Mouse (Mus musculus): ENCODE results near the gene Unkl. TPM values are rescaled to one million over a fixed set of nuclear protein-coding genes. Genes with fewer than 3 reads are reported as not detected.

Gene Unkl
- polyA plus RNA-seq, 1 experiment from 2014 or later: 1.9 TPM

- Histone ChIP-seq H3K36me3 (ENCODE audit: control insufficient read depth, insufficient read depth) (peaks cover 74% of the 10 kb centered on the region), H3K4me3 (ENCODE audit: low read depth, low read length) (no peak overlapping the region), H3K27me3 (replicated peaks; ENCODE audit: control insufficient read depth, insufficient read depth, low read length) (no peaks in the 10 kb centered on the region), H3K4me2 (replicated peaks; ENCODE audit: low read depth) (no peak overlapping the region), H3K27ac (ENCODE audit: low read depth, low read length) (no peak overlapping the region), H3K4me1 (replicated peaks; ENCODE audit: control insufficient read depth, insufficient read depth, low read length) (no peaks in the 10 kb centered on the region), H3K9me3 (ENCODE audit: control insufficient read depth) (no peaks in the 10 kb centered on the region), H3K9ac (ENCODE audit: low read depth, low read length) (no peak overlapping the region)
- 53% methylated on average over 3 of the region's 3 CpGs for WGBS
- no peak for ATAC-seq
- peak; percentile 62 for TF ChIP-seq CTCF (IDR thresholded peaks at IDR 0.05; ENCODE audit: low read depth)
These were observed 76.3 kb downstream of the Unkl start for GRCm38 (mm10) chr17:25264453-25264852.

- Histone ChIP-seq H3K4me2 (replicated peaks; ENCODE audit: low read depth) (peak overlapping the region; percentile 83; the same call in 1 of the 2 replicates), H3K36me3 (ENCODE audit: control insufficient read depth, insufficient read depth) (peaks cover 35% of the 10 kb centered on the region), H3K4me1 (replicated peaks; ENCODE audit: control insufficient read depth, insufficient read depth, low read length) (0 out of 2 replicates have a peak, but pooled peaks cover 4% of the 10 kb centered on the region), H3K4me3 (ENCODE audit: low read depth, low read length) (no peak overlapping the region), H3K27ac (ENCODE audit: low read depth, low read length) (no peak overlapping the region), H3K9ac (ENCODE audit: low read depth, low read length) (no peak overlapping the region), H3K27me3 (replicated peaks; ENCODE audit: control insufficient read depth, insufficient read depth, low read length) (no peaks in the 10 kb centered on the region), H3K9me3 (ENCODE audit: control insufficient read depth) (no peaks in the 10 kb centered on the region)
- no peak for ATAC-seq
- WGBS: 52% methylated on average over 2 of the region's 2 CpGs
- TF ChIP-seq CTCF (IDR thresholded peaks at IDR 0.05; ENCODE audit: low read depth): no peak
These were observed 82.7 kb downstream of the Unkl start for GRCm38 (mm10) chr17:25270795-25271335.

- Histone ChIP-seq H3K27me3 (replicated peaks; ENCODE audit: control insufficient read depth, insufficient read depth, low read length) (no peaks in the 10 kb centered on the region), H3K4me2 (replicated peaks; ENCODE audit: low read depth) (peak overlapping the region; percentile 83), H3K27ac (ENCODE audit: low read depth, low read length) (peak overlapping the region; percentile 98), H3K36me3 (ENCODE audit: control insufficient read depth, insufficient read depth) (peaks cover 20% of the 10 kb centered on the region), H3K4me1 (replicated peaks; ENCODE audit: control insufficient read depth, insufficient read depth, low read length) (0 out of 2 replicates have a peak, but pooled peaks cover 4% of the 10 kb centered on the region), H3K9ac (ENCODE audit: low read depth, low read length) (peak overlapping the region; percentile 98), H3K4me3 (ENCODE audit: low read depth, low read length) (peak overlapping the region; percentile 96), H3K9me3 (ENCODE audit: control insufficient read depth) (no peaks in the 10 kb centered on the region)
- no peak for ATAC-seq
- WGBS: 1% methylated on average over 10 of the region's 10 CpGs
- no peak for TF ChIP-seq CTCF (IDR thresholded peaks at IDR 0.05; ENCODE audit: low read depth)
These were observed 84.1 kb downstream of the Unkl start for GRCm38 (mm10) chr17:25272326-25272725.

- no peak for TF ChIP-seq CTCF (IDR thresholded peaks at IDR 0.05; ENCODE audit: low read depth)
- H3K9ac ChIP-seq (ENCODE audit: low read depth, low read length): peak overlapping the region; percentile 98
- under 1% methylated on average over 90 of the region's 92 CpGs for WGBS
These were observed 84.9 kb downstream of the Unkl start for GRCm38 (mm10) chr17:25272951-25273705.

GRCm38 (mm10) chr17:25273706-25274501 lies 85.7 kb downstream of the Unkl start:
- under 1% methylated on average over 40 of the region's 45 CpGs for WGBS

More at GRCm38 (mm10) chr17:25272951-25273705, 84.9 kb downstream of the Unkl start:
- Histone ChIP-seq H3K27ac (ENCODE audit: low read depth, low read length) (peak overlapping the region; percentile 98), H3K4me3 (ENCODE audit: low read depth, low read length) (peak overlapping the region; percentile 96), H3K27me3 (replicated peaks; ENCODE audit: control insufficient read depth, insufficient read depth, low read length) (no peaks in the 10 kb centered on the region), H3K4me1 (replicated peaks; ENCODE audit: control insufficient read depth, insufficient read depth, low read length) (0 out of 2 replicates have a peak, but pooled peaks cover 4% of the 10 kb centered on the region), H3K4me2 (replicated peaks; ENCODE audit: low read depth) (peak overlapping the region; percentile 83), H3K36me3 (ENCODE audit: control insufficient read depth, insufficient read depth) (peaks cover 12% of the 10 kb centered on the region), H3K9me3 (ENCODE audit: control insufficient read depth) (no peaks in the 10 kb centered on the region)
- peak; percentile 87 for ATAC-seq

More at GRCm38 (mm10) chr17:25273706-25274501, 85.7 kb downstream of the Unkl start:
- Histone ChIP-seq H3K4me2 (replicated peaks; ENCODE audit: low read depth) (peak overlapping the region; percentile 83), H3K27ac (ENCODE audit: low read depth, low read length) (peak overlapping the region; percentile 98), H3K4me1 (replicated peaks; ENCODE audit: control insufficient read depth, insufficient read depth, low read length) (0 out of 2 replicates have a peak, but pooled peaks cover 4% of the 10 kb centered on the region), H3K9ac (ENCODE audit: low read depth, low read length) (peak overlapping the region; percentile 98), H3K9me3 (ENCODE audit: control insufficient read depth) (no peaks in the 10 kb centered on the region), H3K4me3 (ENCODE audit: low read depth, low read length) (peak overlapping the region; percentile 96), H3K36me3 (ENCODE audit: control insufficient read depth, insufficient read depth) (peaks cover 4% of the 10 kb centered on the region), H3K27me3 (replicated peaks; ENCODE audit: control insufficient read depth, insufficient read depth, low read length) (no peaks in the 10 kb centered on the region)
- TF ChIP-seq CTCF (IDR thresholded peaks at IDR 0.05; ENCODE audit: low read depth): peak; percentile 87
- peak; percentile 90 for ATAC-seq
